Mouse (Mus musculus): ENCODE measurements around the gene Frmd4a. TPM values are rescaled to one million over a fixed set of nuclear protein-coding genes. Genes with fewer than 3 reads are reported as not detected.
"Not testable (repeated sequence)": the region's sequence is repeated elsewhere in the genome, so short reads cannot be mapped to it uniquely, and the experiment has no call there.

Frmd4a gene
- polyA plus RNA-seq, 1 experiment from 2014 or later: 22.9 TPM

DNA sequence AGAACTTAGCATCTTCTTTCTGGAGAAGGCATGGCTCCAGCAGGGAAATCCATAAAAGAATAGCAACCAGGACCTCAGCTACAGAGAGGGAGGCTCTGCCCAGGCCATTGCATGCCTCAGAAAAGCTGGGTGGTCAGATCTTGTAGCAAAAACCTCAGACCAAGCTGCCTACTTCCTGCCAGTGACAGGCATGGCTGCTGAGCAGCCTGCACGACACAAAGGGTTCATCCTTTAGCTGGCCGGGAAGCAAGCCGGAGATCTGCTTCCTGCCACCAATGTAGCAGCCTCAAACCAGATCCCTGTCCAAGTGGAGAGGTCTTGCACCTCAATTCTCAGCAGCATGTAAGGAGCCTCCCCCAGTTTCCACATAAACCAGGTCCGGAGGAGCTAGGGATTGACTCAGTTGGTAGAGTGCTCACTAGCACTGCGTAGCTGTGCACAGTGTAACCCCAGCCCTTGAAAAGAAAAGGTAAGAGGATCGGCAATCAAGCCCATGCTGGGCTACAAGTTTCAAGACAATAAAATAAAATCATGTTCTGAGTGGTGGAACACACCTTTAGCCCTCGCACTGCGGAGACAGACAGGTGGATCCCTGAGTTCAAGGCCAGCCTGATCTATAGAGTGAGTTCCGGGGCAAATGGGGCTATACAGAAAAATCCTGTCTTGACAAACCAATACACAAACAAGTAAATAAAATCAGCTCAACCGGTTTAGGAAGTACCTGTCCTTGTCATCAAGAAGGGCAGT lies 532.7 kb downstream of the Frmd4a start:
- ATAC-seq (ENCODE audit: insufficient read depth, low FRiP score, low read depth): no peak

DNA sequence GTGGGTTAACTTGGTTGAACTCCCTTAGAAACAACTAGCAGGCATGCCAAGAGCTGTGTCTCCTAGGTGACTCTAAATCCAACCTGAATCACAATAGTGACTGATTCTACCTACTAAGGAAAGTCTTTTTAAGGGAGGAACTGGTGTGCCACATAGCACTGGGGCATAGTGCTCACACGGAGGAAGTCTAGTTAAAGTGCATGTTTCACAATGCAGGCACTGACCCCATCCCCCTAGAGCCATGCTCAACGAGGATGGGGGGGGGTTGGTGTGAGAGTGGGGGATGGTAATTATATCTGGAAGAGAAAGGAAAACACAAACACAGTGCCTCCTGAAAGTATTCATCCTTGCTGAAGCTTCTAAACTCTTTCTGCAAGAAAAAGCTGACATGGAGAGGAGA lies 533.9 kb downstream of the Frmd4a start:
- no peaks in the 10 kb centered on the region for H3K9me3 ChIP-seq
- 0 out of 2 replicates have a peak overlapping the region, but pooled peaks have one; percentile 17 for H3K27ac ChIP-seq
- no peaks in the 10 kb centered on the region for H3K27me3 ChIP-seq (replicated peaks)
- no peaks in the 10 kb centered on the region for H3K36me3 ChIP-seq
- no peak overlapping the region for H3K4me3 ChIP-seq (replicated peaks)
- no peak overlapping the region for H3K4me2 ChIP-seq
- ATAC-seq (ENCODE audit: insufficient read depth, low FRiP score, low read depth): no peak
- H3K4me1 ChIP-seq: peaks cover 7% of the 10 kb centered on the region; the same call in 1 of the 2 replicates
- H3K9ac ChIP-seq: no peak overlapping the region
- WGBS: 36% methylated on average over 2 of the region's 2 CpGs

More for the DNA sequence above, 532.7 kb downstream of the Frmd4a start:
- no peak overlapping the region for H3K4me2 ChIP-seq
- 0 out of 2 replicates have a peak, but pooled peaks cover 2% of the 10 kb centered on the region for H3K4me1 ChIP-seq
- WGBS: 79% methylated on average over 10 of the region's 10 CpGs
- no peaks in the 10 kb centered on the region; the same call in 1 of the 2 replicates for H3K36me3 ChIP-seq
- no peak overlapping the region for H3K9ac ChIP-seq
- no peak overlapping the region for H3K27ac ChIP-seq
- no peaks in the 10 kb centered on the region for H3K27me3 ChIP-seq (replicated peaks)
- H3K4me3 ChIP-seq (replicated peaks): no peak overlapping the region
- H3K9me3 ChIP-seq: no peaks in the 10 kb centered on the region

DNA sequence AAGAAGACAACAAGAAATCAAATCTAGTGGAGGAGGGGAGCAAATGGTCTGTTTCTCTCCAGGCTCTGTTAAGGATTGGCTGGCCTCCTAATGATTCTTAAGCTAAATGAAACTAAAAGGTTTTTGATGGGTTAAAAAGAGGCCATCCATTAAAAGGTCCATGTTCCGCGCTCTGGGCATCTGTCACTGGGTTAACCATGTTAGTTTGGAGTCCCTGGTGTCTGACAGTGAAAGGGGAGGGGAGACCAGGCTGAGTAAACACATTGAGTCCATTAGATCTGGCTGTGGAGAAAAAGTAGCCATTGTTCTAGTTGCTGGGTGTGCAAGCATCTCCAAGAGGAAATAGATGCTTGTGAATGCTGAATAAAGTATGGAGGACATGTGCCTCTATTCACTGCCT lies 534.3 kb downstream of the Frmd4a start:
- Histone ChIP-seq H3K36me3 (no peaks in the 10 kb centered on the region), H3K9ac (no peak overlapping the region), H3K4me2 (no peak overlapping the region), H3K4me3 (replicated peaks) (no peak overlapping the region), H3K4me1 (peaks cover 10% of the 10 kb centered on the region; the same call in 1 of the 2 replicates), H3K27ac (no peak overlapping the region), H3K9me3 (no peaks in the 10 kb centered on the region), H3K27me3 (replicated peaks) (no peaks in the 10 kb centered on the region)
- ATAC-seq (ENCODE audit: insufficient read depth, low FRiP score, low read depth): no peak
- 79% methylated on average over 2 of the region's 2 CpGs for WGBS

DNA sequence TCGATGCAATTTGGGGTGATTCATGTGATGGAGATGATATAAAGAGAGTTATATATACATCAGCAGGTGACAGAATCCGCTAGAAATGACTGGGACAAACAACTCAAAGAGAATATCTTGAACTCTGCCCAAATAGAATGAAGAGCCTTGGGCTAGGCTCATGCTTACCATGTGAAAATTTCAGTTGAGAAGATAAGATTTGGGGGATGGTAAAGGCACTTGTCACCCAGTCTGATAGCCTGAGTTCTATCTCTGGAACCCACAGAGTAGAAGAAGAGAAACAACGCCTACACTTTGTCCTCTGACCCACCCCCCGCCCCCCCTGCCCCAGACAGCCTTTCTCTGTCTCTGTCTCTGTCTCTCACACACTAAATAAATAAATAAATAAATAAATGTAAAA lies 535.0 kb downstream of the Frmd4a start:
- no peaks in the 10 kb centered on the region for H3K27me3 ChIP-seq (replicated peaks)
- H3K4me2 ChIP-seq: no peak overlapping the region
- no peak for ATAC-seq (ENCODE audit: insufficient read depth, low FRiP score, low read depth)
- WGBS: 79% methylated on average over 4 of the region's 4 CpGs
- H3K36me3 ChIP-seq: no peaks in the 10 kb centered on the region
- no peak overlapping the region for H3K4me3 ChIP-seq (replicated peaks)
- H3K9ac ChIP-seq: no peak overlapping the region
- H3K27ac ChIP-seq: no peak overlapping the region
- peaks cover 15% of the 10 kb centered on the region for H3K4me1 ChIP-seq
- H3K9me3 ChIP-seq: no peaks in the 10 kb centered on the region

DNA sequence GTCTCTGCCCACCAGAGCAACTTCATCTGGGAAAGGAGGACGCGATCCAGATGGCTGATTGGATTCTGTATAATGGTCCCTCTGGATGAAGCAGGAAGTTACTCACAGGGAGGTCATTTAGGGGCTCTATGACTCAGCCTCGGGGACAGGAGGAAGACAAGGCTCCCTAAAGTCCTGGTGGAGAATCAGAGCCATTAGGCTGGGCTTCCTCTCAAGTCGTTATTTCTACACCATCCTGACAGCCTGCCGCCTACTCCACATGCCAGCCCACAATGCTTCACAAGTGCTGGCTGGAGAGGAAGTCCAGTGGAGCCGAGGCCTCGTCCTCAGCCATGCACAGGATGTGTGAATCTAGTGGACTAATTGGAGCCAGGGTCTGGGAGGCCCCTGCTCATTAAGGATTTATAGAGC lies 537.7 kb downstream of the Frmd4a start:
- H3K4me1 ChIP-seq: peaks cover 25% of the 10 kb centered on the region
- no peaks in the 10 kb centered on the region for H3K9me3 ChIP-seq
- ATAC-seq (ENCODE audit: insufficient read depth, low FRiP score, low read depth): no peak
- H3K27ac ChIP-seq: peak overlapping the region; percentile 92; the same call in 1 of the 2 replicates
- H3K9ac ChIP-seq: no peak overlapping the region
- no peaks in the 10 kb centered on the region for H3K27me3 ChIP-seq (replicated peaks)
- no peak overlapping the region for H3K4me3 ChIP-seq (replicated peaks)
- H3K36me3 ChIP-seq: no peaks in the 10 kb centered on the region
- WGBS: 40% methylated on average over 7 of the region's 7 CpGs
- no peak overlapping the region for H3K4me2 ChIP-seq

DNA sequence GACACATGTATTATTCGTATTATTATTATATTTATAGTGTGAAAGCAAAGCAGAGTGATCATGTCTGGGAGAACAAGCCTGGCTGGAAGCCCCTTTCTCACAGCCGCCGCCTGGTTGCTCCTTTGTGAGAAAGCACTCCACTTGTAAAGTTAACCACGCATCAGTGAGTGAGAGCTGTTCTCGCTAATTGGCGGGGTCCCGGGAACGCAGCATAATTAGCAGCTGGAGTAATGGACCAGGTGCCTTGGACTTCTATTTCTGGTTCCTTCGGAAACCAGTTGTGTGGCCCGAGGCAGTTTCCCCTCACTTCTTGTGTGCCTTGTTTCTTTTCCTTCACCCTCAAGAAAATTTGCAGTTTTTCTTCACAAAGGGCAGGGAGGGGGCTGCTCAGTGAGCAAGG lies 538.7 kb downstream of the Frmd4a start:
- Histone ChIP-seq H3K4me2 (no peak overlapping the region), H3K36me3 (no peaks in the 10 kb centered on the region), H3K4me3 (replicated peaks) (no peak overlapping the region), H3K9ac (no peak overlapping the region), H3K27me3 (replicated peaks) (no peaks in the 10 kb centered on the region), H3K4me1 (peaks cover 27% of the 10 kb centered on the region), H3K27ac (peak overlapping the region; percentile 92; the same call in 1 of the 2 replicates), H3K9me3 (no peaks in the 10 kb centered on the region)
- no peak for ATAC-seq (ENCODE audit: insufficient read depth, low FRiP score, low read depth)
- 75% methylated on average over 10 of the region's 10 CpGs for WGBS

DNA sequence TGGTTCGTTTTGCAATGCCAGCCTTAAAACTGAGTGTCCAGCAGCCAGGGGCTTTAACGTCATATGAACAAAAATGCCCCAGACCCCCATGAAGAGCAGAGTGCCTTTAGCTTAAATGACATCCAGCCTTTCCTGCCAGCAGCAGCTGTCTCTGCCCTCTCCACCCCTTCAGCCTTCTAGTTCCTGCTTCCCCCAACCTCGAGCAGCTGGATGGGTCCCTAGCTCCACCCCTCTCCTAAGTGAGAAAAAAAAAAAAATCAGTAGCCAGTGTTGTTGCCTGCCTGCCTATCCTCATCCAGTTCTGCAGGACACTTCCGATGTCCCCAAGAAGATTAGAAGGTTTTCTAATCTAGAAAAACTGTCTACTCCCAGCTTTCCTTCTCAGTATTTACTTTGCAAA lies 539.5 kb downstream of the Frmd4a start:
- no peak overlapping the region for H3K9ac ChIP-seq

DNA sequence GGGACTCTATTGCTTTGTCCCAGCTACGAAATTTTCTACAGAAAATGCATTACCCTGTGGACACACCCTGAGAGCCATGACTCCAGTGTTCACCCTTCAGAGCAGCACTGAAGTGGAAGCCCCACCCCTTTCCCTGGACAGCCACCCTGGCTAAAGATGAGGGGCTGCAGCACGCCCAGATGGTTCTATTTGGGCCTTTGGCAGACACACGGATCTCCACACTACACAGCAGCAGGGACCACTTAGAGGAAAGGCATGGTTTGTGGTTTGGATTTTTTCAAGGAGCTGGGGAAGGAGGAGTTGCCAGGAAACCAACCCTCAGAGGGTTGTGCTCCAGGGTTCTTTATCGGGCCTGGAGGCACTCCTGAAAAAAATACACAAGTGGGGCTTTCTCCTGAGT lies 539.9 kb downstream of the Frmd4a start:
- Histone ChIP-seq H3K4me1 (peaks cover 38% of the 10 kb centered on the region), H3K27ac (peak overlapping the region; percentile 92), H3K9ac (no peak overlapping the region), H3K36me3 (no peaks in the 10 kb centered on the region), H3K27me3 (replicated peaks) (no peaks in the 10 kb centered on the region), H3K4me2 (no peak overlapping the region), H3K9me3 (no peaks in the 10 kb centered on the region), H3K4me3 (replicated peaks) (no peak overlapping the region)
- ATAC-seq (ENCODE audit: insufficient read depth, low FRiP score, low read depth): no peak
- 22% methylated on average over 4 of the region's 4 CpGs for WGBS

More for the DNA sequence above, 539.5 kb downstream of the Frmd4a start:
- peaks cover 34% of the 10 kb centered on the region for H3K4me1 ChIP-seq
- no peaks in the 10 kb centered on the region for H3K27me3 ChIP-seq (replicated peaks)
- H3K9me3 ChIP-seq: no peaks in the 10 kb centered on the region
- H3K4me3 ChIP-seq (replicated peaks): no peak overlapping the region
- H3K4me2 ChIP-seq: no peak overlapping the region
- 31% methylated on average over 4 of the region's 4 CpGs for WGBS
- ATAC-seq (ENCODE audit: insufficient read depth, low FRiP score, low read depth): no peak
- H3K36me3 ChIP-seq: no peaks in the 10 kb centered on the region
- peak overlapping the region; percentile 92 for H3K27ac ChIP-seq

DNA sequence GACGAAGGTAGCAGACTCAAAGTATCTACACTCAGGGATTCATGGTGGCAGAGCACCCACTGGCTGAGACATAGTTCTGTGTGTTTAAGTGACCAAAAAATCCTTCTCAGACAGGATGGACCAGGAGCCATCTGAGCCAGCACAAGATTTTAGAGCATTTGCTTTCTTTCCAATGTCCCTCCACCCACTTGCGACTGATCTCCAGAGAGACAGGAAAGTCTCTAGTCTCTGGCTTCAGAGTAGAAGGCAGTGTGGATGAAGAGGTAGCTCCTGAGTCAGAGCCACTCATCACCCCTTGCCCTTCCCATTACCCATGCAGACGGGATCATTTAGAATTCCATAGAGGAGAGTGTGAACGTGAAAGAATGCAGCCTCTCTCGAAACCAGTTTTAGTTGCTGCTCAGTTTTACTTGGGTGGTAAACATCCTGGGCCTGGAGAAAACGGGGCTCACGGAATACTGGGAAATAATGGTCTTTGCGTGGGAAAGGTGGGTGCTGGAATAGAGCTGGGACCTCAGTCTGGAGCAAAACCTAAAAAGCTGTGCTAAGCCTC lies 541.2 kb downstream of the Frmd4a start:
- H3K9me3 ChIP-seq: no peaks in the 10 kb centered on the region
- WGBS: 12% methylated on average over 8 of the region's 8 CpGs
- peaks cover 42% of the 10 kb centered on the region for H3K4me1 ChIP-seq
- no peaks in the 10 kb centered on the region for H3K27me3 ChIP-seq (replicated peaks)
- H3K27ac ChIP-seq: peak overlapping the region; percentile 92
- peak overlapping the region; percentile 65 for H3K4me2 ChIP-seq
- peak overlapping the region; percentile 32; the same call in 1 of the 2 replicates for H3K9ac ChIP-seq
- peak overlapping the region; percentile 49 for H3K4me3 ChIP-seq (replicated peaks)
- no peaks in the 10 kb centered on the region for H3K36me3 ChIP-seq
- no peak for ATAC-seq (ENCODE audit: insufficient read depth, low FRiP score, low read depth)

DNA sequence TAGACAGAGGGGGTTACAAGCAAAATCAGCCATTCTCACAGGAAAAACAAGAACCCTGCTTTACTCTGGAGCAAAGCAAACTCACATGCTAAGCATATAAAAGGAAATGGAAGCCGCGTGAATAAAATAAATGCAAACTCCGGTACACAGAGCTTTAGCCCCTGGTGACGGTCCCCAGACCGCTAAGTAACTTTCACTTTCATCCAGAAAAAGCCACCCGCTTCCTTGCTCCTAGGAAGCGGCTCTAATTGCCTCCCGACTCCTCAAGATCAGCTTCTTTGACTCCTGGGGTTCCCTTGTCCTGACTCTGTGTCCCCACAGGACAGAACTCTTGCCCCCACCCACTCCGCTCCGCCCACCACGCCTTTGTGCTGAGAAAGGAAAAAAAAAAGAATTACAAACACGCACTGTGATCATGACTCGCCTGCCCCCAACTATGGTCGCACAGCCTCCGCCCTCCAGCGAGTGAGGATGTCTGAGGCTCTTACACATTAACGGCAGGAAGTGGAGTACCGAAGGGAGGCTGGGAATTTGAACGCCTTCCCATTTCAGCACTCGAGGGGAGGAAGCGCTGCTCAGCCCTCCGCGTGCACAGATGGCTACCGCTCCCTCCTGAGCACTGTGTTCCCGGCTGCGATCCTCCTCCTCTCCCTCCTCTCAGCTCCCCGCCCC lies 541.8 kb downstream of the Frmd4a start:
- H3K36me3 ChIP-seq: no peaks in the 10 kb centered on the region
- peak; percentile 84 for ATAC-seq (ENCODE audit: insufficient read depth, low FRiP score, low read depth)
- peak overlapping the region; percentile 49 for H3K4me3 ChIP-seq (replicated peaks)
- H3K9ac ChIP-seq: peak overlapping the region; percentile 32
- H3K27ac ChIP-seq: peak overlapping the region; percentile 92
- H3K4me2 ChIP-seq: peak overlapping the region; percentile 65
- H3K4me1 ChIP-seq: peaks cover 42% of the 10 kb centered on the region
- no peaks in the 10 kb centered on the region for H3K9me3 ChIP-seq
- under 1% methylated on average over 27 of the region's 27 CpGs for WGBS
- no peaks in the 10 kb centered on the region for H3K27me3 ChIP-seq (replicated peaks)

DNA sequence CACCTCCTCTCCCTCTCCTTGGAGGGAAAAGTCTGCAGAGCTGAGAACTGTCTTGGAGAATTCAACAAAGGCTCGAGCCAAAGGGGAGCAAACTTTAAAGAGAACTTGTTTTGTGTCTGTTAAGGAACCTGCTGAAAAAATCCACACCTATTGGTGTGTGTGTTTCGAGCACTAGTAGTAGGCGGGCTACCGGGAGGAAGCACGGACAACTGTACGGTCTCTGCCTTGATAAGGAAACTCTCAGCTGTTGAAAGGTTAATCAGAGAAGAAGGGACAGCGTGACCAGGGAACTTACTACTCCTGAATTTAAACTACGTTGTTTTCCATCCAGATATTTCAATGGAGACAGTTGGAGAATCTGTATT lies 542.3 kb downstream of the Frmd4a start:
- Histone ChIP-seq H3K9ac (peak overlapping the region; percentile 32), H3K27ac (peak overlapping the region; percentile 92), H3K27me3 (replicated peaks) (no peaks in the 10 kb centered on the region), H3K4me1 (peaks cover 42% of the 10 kb centered on the region), H3K4me2 (peak overlapping the region; percentile 65), H3K4me3 (replicated peaks) (peak overlapping the region; percentile 49), H3K36me3 (no peaks in the 10 kb centered on the region), H3K9me3 (no peaks in the 10 kb centered on the region)
- under 1% methylated on average over 8 of the region's 8 CpGs for WGBS
- ATAC-seq (ENCODE audit: insufficient read depth, low FRiP score, low read depth): peak; percentile 48

DNA sequence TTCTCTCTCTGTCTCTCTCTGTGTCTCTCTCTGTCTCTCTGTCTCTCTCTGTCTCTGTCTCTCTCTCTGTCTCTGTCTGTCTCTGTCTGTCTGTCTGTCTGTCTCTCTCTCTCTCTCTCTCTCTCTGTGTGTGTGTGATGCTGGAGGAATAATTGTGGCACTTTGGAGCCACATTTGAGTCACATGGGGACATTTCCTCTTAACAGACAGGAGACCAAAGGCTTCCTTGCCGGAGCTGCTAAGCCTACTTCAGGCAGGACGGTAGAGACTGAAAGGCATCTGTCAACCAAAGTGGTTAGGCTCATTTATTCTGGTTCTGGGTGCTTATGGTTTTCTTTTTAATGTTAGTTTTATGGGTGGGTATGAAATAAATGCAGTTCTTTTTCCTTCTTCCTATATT lies 543.0 kb downstream of the Frmd4a start:
- peak overlapping the region; percentile 49 for H3K4me3 ChIP-seq (replicated peaks)
- not testable (repeated sequence) for H3K27me3 ChIP-seq (replicated peaks); H3K27ac ChIP-seq; ATAC-seq (ENCODE audit: insufficient read depth, low FRiP score, low read depth); H3K9me3 ChIP-seq; H3K36me3 ChIP-seq
- WGBS: 9% methylated on average over 2 of the region's 2 CpGs
- H3K9ac ChIP-seq: peak overlapping the region; percentile 23; the same call in 1 of the 2 replicates
- H3K4me1 ChIP-seq: peaks cover 36% of the 10 kb centered on the region
- H3K4me2 ChIP-seq: peak overlapping the region; percentile 65
